Mouse (Mus musculus): ENCODE results near the gene Tjp1. TPM values are rescaled to one million over a fixed set of nuclear protein-coding genes. Genes with fewer than 3 reads are reported as not detected.

Gene Tjp1
- polyA plus RNA-seq, 1 experiment from 2014 or later = 28.3 TPM

DNA sequence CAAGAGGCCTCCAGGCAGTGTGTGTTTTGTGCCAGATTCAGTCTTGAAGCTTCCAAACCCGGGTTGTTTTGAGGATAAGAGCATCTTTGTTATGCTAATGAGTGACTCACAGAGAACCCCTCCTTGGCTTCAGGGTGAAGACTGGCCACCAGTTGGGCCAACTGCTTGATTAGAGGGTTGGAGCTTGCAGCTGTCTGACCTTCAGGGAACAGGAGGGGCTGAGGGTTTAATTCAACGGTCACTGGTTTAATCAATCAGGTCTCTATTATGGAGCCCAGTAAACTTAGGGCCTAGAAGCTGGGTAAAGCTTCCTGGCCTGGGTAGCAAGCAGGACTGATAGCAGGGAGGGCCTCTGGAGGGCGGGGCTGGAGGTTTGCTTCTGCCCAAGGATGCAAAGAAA, 73.3 kb downstream of the Tjp1 start:
- Histone ChIP-seq H3K4me1 (replicated peaks; ENCODE audit: insufficient read depth, low read length) (no peaks in the 10 kb centered on the region), H3K9ac (ENCODE audit: low read depth, low read length) (no peak overlapping the region), H3K4me3 (replicated peaks; ENCODE audit: low read depth, low read length) (no peak overlapping the region), H3K27me3 (ENCODE audit: insufficient read depth, low read length) (no peaks in the 10 kb centered on the region), H3K27ac (no peak overlapping the region), H3K4me2 (ENCODE audit: low read length) (no peak overlapping the region), H3K9me3 (replicated peaks; ENCODE audit: low read length) (no peaks in the 10 kb centered on the region), H3K36me3 (ENCODE audit: insufficient read depth, low read length) (no peaks in the 10 kb centered on the region)
- 34% methylated on average over 3 of the region's 3 CpGs for WGBS
- DNase-seq (ENCODE audit: low spot score) (no peak), ATAC-seq (replicated peaks; ENCODE audit: low FRiP score, low read depth) (no peak)
- no peak for TF ChIP-seq CTCF (IDR thresholded peaks at IDR 0.05; ENCODE audit: low read depth)

DNA sequence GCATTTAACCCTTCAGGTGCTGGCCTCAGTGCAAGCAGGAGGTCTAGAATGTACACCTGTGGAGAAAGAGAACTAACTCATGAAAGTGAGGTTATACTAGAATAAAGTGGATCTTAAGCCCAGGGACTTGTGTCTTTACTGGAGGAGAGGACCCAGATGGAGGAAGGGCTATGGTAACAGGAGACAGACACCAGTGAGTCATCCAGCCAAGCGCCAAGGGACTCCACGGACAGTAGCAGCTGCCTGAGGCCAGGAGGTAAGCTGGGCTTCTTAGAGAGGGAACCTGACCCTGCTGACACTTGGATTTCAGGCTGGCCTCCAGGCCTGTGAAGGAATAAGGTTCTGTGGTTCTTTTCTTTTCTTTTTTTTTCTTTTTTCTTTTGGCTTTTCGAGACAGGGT, 75.3 kb downstream of the Tjp1 start:
- whole genome bisulfite sequencing = 66% methylated on average over 3 of the region's 3 CpGs
- ATAC-seq (replicated peaks; ENCODE audit: low FRiP score, low read depth) = no peak
- H3K36me3 ChIP-seq (ENCODE audit: insufficient read depth, low read length) = no peaks in the 10 kb centered on the region
- no peak overlapping the region for H3K9ac ChIP-seq (ENCODE audit: low read depth, low read length)
- H3K4me3 ChIP-seq (replicated peaks; ENCODE audit: low read depth, low read length) = no peak overlapping the region
- TF ChIP-seq CTCF (IDR thresholded peaks at IDR 0.05; ENCODE audit: low read depth) = no peak
- no peak for DNase-seq (ENCODE audit: low spot score)
- H3K27ac ChIP-seq = no peak overlapping the region
- no peaks in the 10 kb centered on the region for H3K27me3 ChIP-seq (ENCODE audit: insufficient read depth, low read length)
- no peaks in the 10 kb centered on the region for H3K4me1 ChIP-seq (replicated peaks; ENCODE audit: insufficient read depth, low read length)
- H3K9me3 ChIP-seq (replicated peaks; ENCODE audit: low read length) = no peaks in the 10 kb centered on the region
- no peak overlapping the region for H3K4me2 ChIP-seq (ENCODE audit: low read length)

DNA sequence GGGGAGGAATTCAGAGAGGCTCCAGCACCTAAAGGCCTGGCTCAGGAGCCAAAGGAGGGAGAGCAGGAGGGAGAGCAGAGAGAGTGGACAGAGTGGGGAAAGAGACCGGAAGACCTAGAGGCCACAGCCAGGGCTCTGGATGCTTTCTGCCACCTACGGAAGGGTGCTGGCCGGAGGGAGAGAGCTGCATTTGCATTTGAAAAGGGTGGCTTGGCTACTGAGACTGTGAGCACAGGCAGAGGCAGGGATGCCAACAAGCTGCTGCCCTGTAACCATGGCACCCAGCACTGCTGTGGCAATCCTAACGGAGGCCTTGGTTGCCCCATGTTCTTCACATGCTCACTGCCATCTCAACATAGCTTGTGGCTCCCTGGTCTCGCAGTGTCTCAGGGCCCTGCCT, 77.4 kb downstream of the Tjp1 start:
- H3K4me3 ChIP-seq (replicated peaks; ENCODE audit: low read depth, low read length) = no peak overlapping the region
- no peak overlapping the region for H3K4me2 ChIP-seq (ENCODE audit: low read length)
- ATAC-seq (replicated peaks; ENCODE audit: low FRiP score, low read depth) (no peak), DNase-seq (ENCODE audit: low spot score) (no peak)
- no peak overlapping the region for H3K27ac ChIP-seq
- H3K27me3 ChIP-seq (ENCODE audit: insufficient read depth, low read length) = no peaks in the 10 kb centered on the region
- 64% methylated on average over 5 of the region's 5 CpGs for WGBS
- H3K9me3 ChIP-seq (replicated peaks; ENCODE audit: low read length) = no peaks in the 10 kb centered on the region
- H3K9ac ChIP-seq (ENCODE audit: low read depth, low read length) = no peak overlapping the region
- no peaks in the 10 kb centered on the region for H3K36me3 ChIP-seq (ENCODE audit: insufficient read depth, low read length)
- no peak for TF ChIP-seq CTCF (IDR thresholded peaks at IDR 0.05; ENCODE audit: low read depth)
- H3K4me1 ChIP-seq (replicated peaks; ENCODE audit: insufficient read depth, low read length) = no peaks in the 10 kb centered on the region

DNA sequence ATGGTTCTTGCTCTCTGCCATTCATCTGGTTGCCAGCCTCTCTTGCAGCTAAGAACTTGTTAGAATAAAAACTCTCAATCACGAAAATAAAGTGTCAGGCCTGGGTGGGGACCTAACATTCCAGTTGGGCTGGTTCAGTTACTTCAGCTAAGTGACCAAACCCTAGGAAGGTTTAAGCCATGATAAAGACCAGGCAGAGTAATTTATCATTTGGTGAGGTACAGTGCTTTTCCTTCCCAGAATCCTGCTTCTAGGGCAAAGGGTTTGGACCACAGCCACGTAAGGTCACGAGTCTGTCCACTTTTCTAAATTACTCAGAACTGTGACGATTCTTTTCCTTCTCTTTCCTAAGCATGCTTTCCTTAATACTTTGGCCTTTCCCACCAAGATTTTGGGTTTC, 86.1 kb downstream of the Tjp1 start:
- ATAC-seq (replicated peaks; ENCODE audit: low FRiP score, low read depth) (no peak), DNase-seq (ENCODE audit: low spot score) (no peak)
- Histone ChIP-seq H3K36me3 (ENCODE audit: insufficient read depth, low read length) (no peaks in the 10 kb centered on the region), H3K4me2 (ENCODE audit: low read length) (no peak overlapping the region), H3K4me3 (replicated peaks; ENCODE audit: low read depth, low read length) (no peak overlapping the region), H3K9ac (ENCODE audit: low read depth, low read length) (no peak overlapping the region), H3K4me1 (replicated peaks; ENCODE audit: insufficient read depth, low read length) (no peaks in the 10 kb centered on the region; the same call in 1 of the 2 replicates), H3K27ac (no peak overlapping the region), H3K9me3 (replicated peaks; ENCODE audit: low read length) (no peaks in the 10 kb centered on the region), H3K27me3 (ENCODE audit: insufficient read depth, low read length) (no peaks in the 10 kb centered on the region)
- 72% methylated on average over 4 of the region's 4 CpGs for WGBS
- no peak for TF ChIP-seq CTCF (IDR thresholded peaks at IDR 0.05; ENCODE audit: low read depth)

DNA sequence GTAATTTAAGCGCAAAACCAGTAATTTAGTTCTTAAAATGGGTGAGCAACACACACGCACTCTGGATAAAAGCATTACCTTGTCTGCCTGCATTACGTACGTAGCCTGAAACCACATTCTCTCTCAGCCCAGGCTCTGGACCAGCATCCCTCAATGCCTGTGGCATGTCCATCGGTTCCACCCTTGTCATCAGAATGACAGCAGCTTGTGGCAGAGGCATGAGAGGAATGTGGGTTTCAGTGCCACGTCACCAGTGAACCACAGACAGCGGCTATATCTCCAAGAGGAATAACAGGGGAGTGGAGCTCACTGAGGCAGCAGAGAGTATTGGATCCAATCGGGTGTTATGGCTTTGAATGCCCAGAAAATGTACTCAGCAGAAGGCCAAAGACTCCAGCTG, 88.1 kb downstream of the Tjp1 start:
- H3K4me3 ChIP-seq (replicated peaks; ENCODE audit: low read depth, low read length) = no peak overlapping the region
- H3K9ac ChIP-seq (ENCODE audit: low read depth, low read length) = no peak overlapping the region
- no peak overlapping the region for H3K27ac ChIP-seq
- DNase-seq (ENCODE audit: low spot score) = no peak
- no peaks in the 10 kb centered on the region for H3K9me3 ChIP-seq (replicated peaks; ENCODE audit: low read length)
- ATAC-seq (replicated peaks; ENCODE audit: low FRiP score, low read depth) = no peak
- H3K4me2 ChIP-seq (ENCODE audit: low read length) = no peak overlapping the region
- H3K27me3 ChIP-seq (ENCODE audit: insufficient read depth, low read length) = no peaks in the 10 kb centered on the region
- H3K4me1 ChIP-seq (replicated peaks; ENCODE audit: insufficient read depth, low read length) = no peaks in the 10 kb centered on the region; the same call in 1 of the 2 replicates
- 87% methylated on average over 8 of the region's 8 CpGs for WGBS
- no peak for TF ChIP-seq CTCF (IDR thresholded peaks at IDR 0.05; ENCODE audit: low read depth)
- no peaks in the 10 kb centered on the region for H3K36me3 ChIP-seq (ENCODE audit: insufficient read depth, low read length)

DNA sequence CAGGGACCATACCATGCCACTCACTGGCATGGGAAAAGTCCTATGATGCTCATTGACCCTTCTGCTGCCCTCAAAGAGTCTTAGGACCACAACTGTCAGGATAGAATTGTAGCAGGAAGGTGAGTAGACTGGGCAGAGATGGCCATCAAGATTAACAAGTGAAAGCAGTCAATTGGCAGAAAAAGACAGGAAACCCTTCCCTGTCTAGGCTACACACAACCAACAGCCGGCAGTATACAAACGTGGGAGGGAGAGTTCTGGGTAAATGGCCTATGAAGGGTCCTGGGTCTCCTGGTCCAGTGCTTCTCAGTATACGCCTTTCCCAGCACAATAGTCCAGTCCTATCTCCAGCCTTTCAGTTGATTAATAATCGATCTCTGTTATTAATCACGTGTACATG, 89.4 kb downstream of the Tjp1 start:
- Histone ChIP-seq H3K4me3 (replicated peaks; ENCODE audit: low read depth, low read length) (no peak overlapping the region), H3K9ac (ENCODE audit: low read depth, low read length) (no peak overlapping the region), H3K9me3 (replicated peaks; ENCODE audit: low read length) (no peaks in the 10 kb centered on the region), H3K36me3 (ENCODE audit: insufficient read depth, low read length) (no peaks in the 10 kb centered on the region), H3K4me1 (replicated peaks; ENCODE audit: insufficient read depth, low read length) (no peaks in the 10 kb centered on the region; the same call in 1 of the 2 replicates), H3K4me2 (ENCODE audit: low read length) (no peak overlapping the region), H3K27ac (no peak overlapping the region), H3K27me3 (ENCODE audit: insufficient read depth, low read length) (no peaks in the 10 kb centered on the region)
- peak; percentile 30; the same call in 1 of the 2 replicates for TF ChIP-seq CTCF (IDR thresholded peaks at IDR 0.05; ENCODE audit: low read depth)
- WGBS = 58% methylated on average over 5 of the region's 5 CpGs
- ATAC-seq (replicated peaks; ENCODE audit: low FRiP score, low read depth) (no peak), DNase-seq (ENCODE audit: low spot score) (no peak)

DNA sequence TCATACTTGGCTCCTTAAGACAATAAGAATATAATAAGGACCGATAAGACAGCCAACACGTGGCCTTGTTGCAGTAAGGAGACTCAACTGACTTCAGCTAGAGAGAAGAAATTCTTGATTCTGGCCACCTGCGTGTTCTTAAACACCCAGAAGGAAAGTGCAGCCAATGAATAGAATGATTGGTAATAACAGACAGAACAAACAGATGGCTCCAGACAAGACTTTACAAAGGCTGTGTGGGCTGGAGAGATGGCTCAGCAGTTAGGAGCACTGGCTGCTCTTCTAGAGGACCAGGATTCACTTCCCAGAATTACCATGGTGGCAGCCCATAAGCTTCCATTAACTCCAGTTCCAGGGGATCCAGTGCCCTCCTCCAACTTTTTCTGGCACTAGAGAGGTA, 90.7 kb downstream of the Tjp1 start:
- TF ChIP-seq CTCF (IDR thresholded peaks at IDR 0.05; ENCODE audit: low read depth) = no peak
- H3K9me3 ChIP-seq (replicated peaks; ENCODE audit: low read length) = no peaks in the 10 kb centered on the region
- H3K36me3 ChIP-seq (ENCODE audit: insufficient read depth, low read length) = no peaks in the 10 kb centered on the region
- ATAC-seq (replicated peaks; ENCODE audit: low FRiP score, low read depth) (no peak), DNase-seq (ENCODE audit: low spot score) (no peak)
- H3K27ac ChIP-seq = no peak overlapping the region
- no peak overlapping the region for H3K9ac ChIP-seq (ENCODE audit: low read depth, low read length)
- no peak overlapping the region for H3K4me2 ChIP-seq (ENCODE audit: low read length)
- H3K27me3 ChIP-seq (ENCODE audit: insufficient read depth, low read length) = no peaks in the 10 kb centered on the region
- H3K4me3 ChIP-seq (replicated peaks; ENCODE audit: low read depth, low read length) = no peak overlapping the region
- H3K4me1 ChIP-seq (replicated peaks; ENCODE audit: insufficient read depth, low read length) = no peaks in the 10 kb centered on the region; the same call in 1 of the 2 replicates
- 79% methylated on average over 3 of the region's 3 CpGs for WGBS
